Mouse (Mus musculus) brain, embryonic 18.5 days (tissue): ENCODE measurements at regions not wholly inside any gene's neighbourhood (a gene's known extent, or its start where the extent isn't known, plus 50 kb on each side); places are given as distances from the start of the nearest gene placed in this dataset.

Source experiments
- DNase-seq: peaks from one replicate; pipeline ENCODE4 v3.0.0-alpha.2; 2012; ENCODE audit warnings: low read depth, low spot score

GRCm38 (mm10) chr3:131799774-131800173 lies 235.2 kb downstream of the Papss1 start:
- DNase-seq: no peak

GRCm38 (mm10) chr3:131801551-131801950 lies 237.0 kb downstream of the Papss1 start:
- no peak for DNase-seq

- no peak for DNase-seq
These were observed 238.3 kb downstream of the Papss1 start for GRCm38 (mm10) chr3:131802841-131803240.

- DNase-seq: no peak
These were observed 243.6 kb downstream of the Papss1 start for GRCm38 (mm10) chr3:131808127-131808526.

GRCm38 (mm10) chr3:131812968-131813367 lies 248.4 kb downstream of the Papss1 start:
- no peak for DNase-seq

GRCm38 (mm10) chr3:131818806-131819205 lies 254.2 kb downstream of the Papss1 start:
- no peak for DNase-seq

GRCm38 (mm10) chr3:131857442-131857841 lies 227.7 kb upstream of the Dkk2 start:
- DNase-seq: no peak

- no peak for DNase-seq
These were observed 226.0 kb upstream of the Dkk2 start for GRCm38 (mm10) chr3:131859083-131859482.

- DNase-seq: no peak
These were observed 220.0 kb upstream of the Dkk2 start for GRCm38 (mm10) chr3:131865106-131865505.

- no peak for DNase-seq
These were observed 217.8 kb upstream of the Dkk2 start for GRCm38 (mm10) chr3:131867266-131867665.

- no peak for DNase-seq
These were observed 216.7 kb upstream of the Dkk2 start for GRCm38 (mm10) chr3:131868219-131868964.

GRCm38 (mm10) chr3:131869306-131869705 lies 215.8 kb upstream of the Dkk2 start:
- no peak for DNase-seq

- no peak for DNase-seq
These were observed 202.4 kb upstream of the Dkk2 start for GRCm38 (mm10) chr3:131882667-131883066.

GRCm38 (mm10) chr3:131886470-131886869 lies 198.6 kb upstream of the Dkk2 start:
- no peak for DNase-seq

- DNase-seq: no peak
These were observed 198.1 kb upstream of the Dkk2 start for GRCm38 (mm10) chr3:131886984-131887383.

- DNase-seq: no peak
These were observed 197.4 kb upstream of the Dkk2 start for GRCm38 (mm10) chr3:131887670-131888069.

GRCm38 (mm10) chr3:131891941-131892340 lies 193.2 kb upstream of the Dkk2 start:
- no peak for DNase-seq

GRCm38 (mm10) chr3:131893061-131893804 lies 191.9 kb upstream of the Dkk2 start:
- DNase-seq: no peak

- DNase-seq: no peak
These were observed 190.0 kb upstream of the Dkk2 start for GRCm38 (mm10) chr3:131895057-131895456.

- DNase-seq: no peak
These were observed 171.6 kb upstream of the Dkk2 start for GRCm38 (mm10) chr3:131913534-131913933.

- no peak for DNase-seq
These were observed 170.7 kb upstream of the Dkk2 start for GRCm38 (mm10) chr3:131914372-131914771.

GRCm38 (mm10) chr3:131914997-131915396 lies 170.1 kb upstream of the Dkk2 start:
- DNase-seq: no peak
